Mouse (Mus musculus): ENCODE data around the gene Cgas.
"Not testable (repeated sequence)": the region's sequence is repeated elsewhere in the genome, so short reads cannot be mapped to it uniquely, and the experiment has no call there.

Gene Cgas

GRCm38 (mm10) chr9:78442579-78443392 lies at the start of gene Cgas:
Cgas (minus strand) TSS chr9:78443237.
- DNase-seq (ENCODE audit: extremely low read depth, low read depth, low spot score), result no peak

DNA sequence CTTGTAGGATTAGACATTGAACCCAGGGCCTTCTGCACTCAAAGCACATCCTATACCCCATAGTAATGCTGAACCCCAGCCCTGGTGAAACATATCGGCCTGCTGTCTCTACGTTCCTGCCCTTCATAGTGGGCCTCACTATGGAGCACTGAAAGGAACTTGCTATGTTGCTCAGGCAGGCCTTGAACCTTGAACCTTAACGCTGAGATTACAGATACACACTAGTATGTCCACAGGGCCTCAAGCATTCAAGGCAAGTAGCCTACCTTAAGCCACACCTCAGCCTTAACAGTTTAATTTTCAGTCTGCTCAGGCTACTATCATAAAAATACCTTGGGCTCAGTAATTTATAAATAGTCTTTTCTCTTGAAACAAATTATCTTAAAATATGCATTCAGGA lies 49.2 kb upstream of the Cgas start:
- DNase-seq (ENCODE audit: extremely low read depth, low read depth, low spot score), result no peak

GRCm38 (mm10) chr9:78491169-78491568 lies 48.1 kb upstream of the Cgas start:
- no peak for DNase-seq (ENCODE audit: extremely low read depth, low read depth, low spot score)

DNA sequence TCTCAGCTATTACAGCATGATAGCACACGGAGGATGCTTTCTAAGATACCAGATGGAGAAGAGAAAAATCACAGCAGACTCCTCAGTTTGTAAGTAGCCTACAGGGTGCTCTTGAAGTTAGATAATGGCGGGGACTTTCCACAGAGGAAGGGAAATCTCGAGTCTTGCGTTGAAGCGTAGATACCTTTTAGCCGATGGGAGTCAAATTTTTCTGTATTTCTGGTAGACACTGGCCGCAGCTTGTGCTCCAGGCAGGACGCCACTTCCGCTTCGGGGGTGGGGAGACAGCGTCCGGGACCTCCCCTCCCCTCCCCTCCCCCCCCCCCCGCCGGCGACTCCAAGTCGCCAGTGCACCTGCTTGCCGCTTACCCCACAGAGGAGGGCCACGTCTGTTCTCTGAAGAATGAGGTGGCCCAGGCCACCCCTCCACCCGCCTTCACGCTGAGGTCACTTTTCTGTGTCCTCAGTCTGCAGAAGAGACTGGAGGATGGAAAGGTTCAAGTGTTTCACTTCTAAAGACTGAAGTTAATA lies 45.9 kb upstream of the Cgas start, which contains the start of gene Eef1a1:
TSS of gene Eef1a1 (minus strand) at position 262 of the 531 bp plus-strand sequence.
- no peak for DNase-seq (ENCODE audit: extremely low read depth, low read depth, low spot score)

GRCm38 (mm10) chr9:78488021-78488420 lies 45.0 kb upstream of the Cgas start:
- not testable (repeated sequence) for DNase-seq (ENCODE audit: extremely low read depth, low read depth, low spot score)

GRCm38 (mm10) chr9:78484660-78485059 lies 41.6 kb upstream of the Cgas start:
- DNase-seq (ENCODE audit: extremely low read depth, low read depth, low spot score), result no peak

DNA sequence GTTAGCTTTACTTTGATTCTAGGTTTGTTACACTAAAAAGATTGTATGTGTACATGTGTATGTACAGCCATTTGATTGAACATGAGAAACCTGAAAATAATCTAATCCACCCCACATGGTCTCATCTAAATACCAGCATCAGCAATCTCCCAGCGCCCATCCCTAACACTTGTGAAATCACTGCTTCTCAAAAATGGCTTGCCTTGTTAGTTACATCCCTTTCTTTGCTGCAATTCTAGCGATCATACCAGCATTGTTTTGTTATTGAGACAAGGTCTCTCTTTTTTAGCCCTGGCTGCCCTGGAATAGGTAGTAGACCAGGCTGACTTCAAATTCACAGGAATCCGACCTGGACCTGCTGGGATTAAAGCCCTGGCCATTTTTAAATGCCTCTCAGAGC lies 39.3 kb upstream of the Cgas start:
- DNase-seq (ENCODE audit: extremely low read depth, low read depth, low spot score), result no peak

DNA sequence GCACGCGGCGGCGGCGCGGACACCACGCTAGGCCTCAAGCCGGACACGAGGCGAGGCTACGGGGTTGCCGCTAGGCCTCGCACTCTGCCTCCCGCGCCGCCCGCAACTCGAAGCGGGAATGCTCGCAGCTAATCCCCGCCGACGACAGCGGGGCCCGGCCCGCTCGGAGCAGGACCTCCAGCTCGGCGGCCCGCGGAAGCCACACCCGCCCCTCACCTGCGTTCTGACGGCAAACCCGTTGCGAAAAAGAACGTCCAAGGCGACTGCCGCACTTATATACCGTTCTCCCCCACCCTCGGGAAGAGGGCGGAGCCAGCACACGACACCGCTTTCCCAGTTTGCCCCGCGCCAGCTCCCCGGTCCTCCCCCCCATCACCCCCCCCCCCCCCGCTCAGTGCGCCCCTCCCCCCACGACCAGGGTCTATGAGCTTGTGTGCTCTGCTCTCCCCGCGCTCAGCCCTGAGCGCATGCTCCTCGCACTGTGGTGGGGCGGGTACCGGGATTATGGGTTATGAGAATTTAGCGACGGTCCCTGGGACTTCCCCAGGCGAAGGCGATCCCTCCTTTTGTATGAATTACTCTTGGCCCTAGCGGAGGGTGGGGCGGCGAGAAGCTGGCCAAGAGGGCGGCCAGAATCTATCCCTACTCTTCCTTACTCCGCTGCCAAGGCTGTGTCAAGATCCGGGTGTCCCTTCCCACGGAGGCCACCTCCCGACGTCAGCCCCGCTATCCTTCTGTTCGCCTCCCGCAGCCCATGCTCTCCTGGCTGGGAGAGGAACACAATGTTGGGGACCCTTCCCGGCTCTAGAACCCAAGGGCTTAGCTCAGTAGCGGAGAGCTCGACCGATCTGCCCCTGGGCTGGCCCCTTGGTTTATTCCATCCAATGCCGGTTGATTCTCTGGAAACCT lies 38.6 kb upstream of the Cgas start:
- peak; percentile 84 for DNase-seq (ENCODE audit: extremely low read depth, low read depth, low spot score)

GRCm38 (mm10) chr9:78480706-78481358 lies 37.8 kb upstream of the Cgas start:
- DNase-seq (ENCODE audit: extremely low read depth, low read depth, low spot score), result no peak

GRCm38 (mm10) chr9:78480227-78480626 lies 37.2 kb upstream of the Cgas start:
- not testable (repeated sequence) for DNase-seq (ENCODE audit: extremely low read depth, low read depth, low spot score)

- DNase-seq (ENCODE audit: extremely low read depth, low read depth, low spot score), result not testable (repeated sequence)
These were observed 36.3 kb upstream of the Cgas start for GRCm38 (mm10) chr9:78479308-78479707.

DNA sequence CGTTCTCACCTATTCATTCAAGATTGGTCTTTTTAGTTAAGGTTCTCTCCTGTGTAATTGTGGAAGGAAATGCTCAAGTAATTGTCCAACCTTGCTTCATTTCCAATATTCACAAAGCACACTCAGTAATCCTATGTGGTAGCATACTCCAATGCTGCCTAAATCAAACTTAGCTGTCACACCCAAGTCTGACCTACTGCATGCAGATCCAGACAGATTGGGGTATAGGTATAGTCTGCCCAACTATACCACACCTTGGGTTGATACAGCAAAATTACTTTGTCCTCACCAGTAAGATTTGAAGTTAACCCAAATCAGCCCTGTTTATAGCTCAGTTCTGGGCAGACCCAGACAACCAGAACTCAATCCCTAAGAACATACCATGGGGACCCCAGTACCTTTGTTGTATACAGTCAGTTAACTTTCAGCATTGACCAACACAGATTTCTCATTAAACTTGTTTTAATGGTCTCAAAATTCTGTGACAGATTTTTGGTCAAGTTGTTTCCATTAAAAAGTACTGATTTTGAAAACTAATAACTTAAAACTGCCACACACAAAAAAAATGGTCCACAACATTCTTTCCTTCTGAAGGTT lies 35.1 kb upstream of the Cgas start:
- not testable (repeated sequence) for DNase-seq (ENCODE audit: extremely low read depth, low read depth, low spot score)

- DNase-seq (ENCODE audit: extremely low read depth, low read depth, low spot score), result no peak
These were observed 34.0 kb upstream of the Cgas start for GRCm38 (mm10) chr9:78477021-78477551.

GRCm38 (mm10) chr9:78476531-78477020 lies 33.5 kb upstream of the Cgas start:
- DNase-seq (ENCODE audit: extremely low read depth, low read depth, low spot score), result no peak

- no peak for DNase-seq (ENCODE audit: extremely low read depth, low read depth, low spot score)
These were observed 32.8 kb upstream of the Cgas start for GRCm38 (mm10) chr9:78475873-78476272.

GRCm38 (mm10) chr9:78475383-78475780 lies 32.3 kb upstream of the Cgas start:
- DNase-seq (ENCODE audit: extremely low read depth, low read depth, low spot score), result no peak

DNA sequence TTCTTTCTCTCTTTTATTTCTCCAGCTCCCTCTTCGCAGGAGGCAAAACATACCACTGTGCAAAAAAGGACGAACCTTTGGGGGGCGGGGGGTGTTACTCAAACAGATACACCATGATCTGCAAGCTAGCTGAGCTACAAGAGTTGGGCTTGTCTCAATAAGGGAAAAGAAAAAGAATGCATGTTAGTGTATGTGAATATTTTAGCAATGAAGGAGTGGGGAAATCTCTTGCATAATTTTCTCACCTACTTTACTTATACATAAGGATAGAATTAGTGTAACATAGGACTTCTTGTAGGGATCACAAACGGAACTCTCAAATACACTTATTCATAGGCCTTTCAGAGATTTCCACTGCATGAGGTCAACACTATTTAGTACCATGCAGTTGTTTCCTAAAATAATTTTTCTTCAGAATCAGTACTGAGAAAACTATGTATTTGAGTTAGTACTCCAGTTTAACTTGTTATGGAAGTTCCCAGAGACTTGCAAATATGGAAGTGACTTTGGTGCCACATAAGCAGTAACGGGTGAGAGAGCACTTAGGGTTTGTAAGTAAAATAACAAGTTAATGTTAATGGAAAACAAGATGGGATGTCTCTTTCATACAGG lies 31.8 kb upstream of the Cgas start:
- DNase-seq (ENCODE audit: extremely low read depth, low read depth, low spot score), result no peak

DNA sequence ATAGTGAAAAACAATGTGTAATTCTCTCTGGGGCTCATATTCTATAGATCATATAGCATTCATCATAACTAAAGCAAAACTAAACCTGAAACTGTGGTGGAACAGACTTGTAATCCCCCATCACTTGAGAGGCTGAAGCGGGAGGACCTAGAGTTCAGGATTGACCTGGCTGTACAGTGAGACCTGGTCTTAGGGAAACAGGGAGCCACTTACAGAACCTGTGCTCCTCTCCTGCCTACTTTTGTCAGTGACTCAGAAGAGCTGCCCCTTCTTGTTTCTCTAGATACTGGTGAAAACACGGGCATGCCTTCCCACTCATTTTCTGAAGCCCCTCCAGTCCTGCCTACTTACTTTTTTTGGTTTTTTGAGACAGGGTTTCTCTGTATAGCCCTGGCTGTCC lies 31.2 kb upstream of the Cgas start:
- DNase-seq (ENCODE audit: extremely low read depth, low read depth, low spot score), result no peak

DNA sequence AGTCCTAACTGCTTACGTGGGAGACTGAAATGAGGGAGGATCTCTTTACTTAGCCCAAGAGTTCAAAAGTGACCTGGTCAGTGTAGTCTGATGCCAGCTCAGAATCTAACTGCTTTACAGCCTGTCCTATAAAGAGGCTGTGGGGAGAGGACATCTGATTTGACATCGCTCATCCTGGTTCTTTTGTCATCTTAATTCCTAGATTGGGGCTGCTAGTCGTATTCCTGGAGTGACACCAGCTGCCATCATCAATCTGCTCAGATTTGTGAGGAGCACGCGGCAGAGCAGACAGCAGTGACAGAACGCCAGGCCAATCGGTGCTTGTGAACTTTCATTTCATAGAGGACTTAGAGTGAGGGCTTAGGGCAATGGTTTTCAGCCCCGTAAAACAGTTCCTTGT lies 30.6 kb upstream of the Cgas start:
- no peak for DNase-seq (ENCODE audit: extremely low read depth, low read depth, low spot score)

DNA sequence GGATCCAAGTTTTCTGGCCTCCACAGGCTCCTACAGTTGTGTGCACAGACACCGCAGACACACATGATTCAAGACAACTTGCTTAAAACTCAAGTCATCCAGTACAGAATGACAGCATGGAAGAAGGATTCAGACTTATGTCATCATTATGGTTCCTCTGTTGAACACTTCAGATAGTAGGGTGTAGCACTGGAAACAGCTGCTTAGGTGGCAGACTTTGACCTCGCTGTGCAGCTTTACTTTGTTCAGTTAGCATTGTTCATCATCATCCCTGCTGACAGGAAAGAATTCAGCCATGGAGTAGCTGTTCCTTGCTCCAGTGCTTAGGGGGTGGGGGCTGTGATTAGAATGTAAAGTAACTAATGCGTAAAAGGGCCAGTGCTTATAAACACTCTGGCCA lies 22.7 kb upstream of the Cgas start:
- DNase-seq (ENCODE audit: extremely low read depth, low read depth, low spot score), result no peak
